Mouse (Mus musculus) heart, adult 2 months (tissue): ENCODE data around the gene Dhx34. TPM values are rescaled to one million over a fixed set of nuclear protein-coding genes. Genes with fewer than 3 reads are reported as not detected.

Experiments used
- DNase-seq, 2 experiments: peaks; one replicate each; pipeline ENCODE4 v3.0.0; 2021
- H3K27ac ChIP-seq: fragments of 200-600 bp; 2 replicates; pipeline ENCODE4 v1.8.1; 2022
- H3K27me3 ChIP-seq: fragments of 200-500 bp; 2 replicates; pipeline ENCODE4 v1.6.1; 2012; ENCODE audit warnings: mild to moderate bottlenecking, low read length, inconsistent platforms, mixed read lengths; ENCODE audit not compliant: control insufficient read depth, insufficient read depth
- H3K36me3 ChIP-seq: fragments of 200-500 bp; 2 replicates; pipeline ENCODE4 v1.6.1; 2012; ENCODE audit warnings: low read length, inconsistent platforms; ENCODE audit not compliant: control insufficient read depth, insufficient read depth
- H3K4me1 ChIP-seq: fragments of 200-500 bp; 2 replicates; pipeline ENCODE4 v1.6.1; 2011; ENCODE audit warnings: low read length; ENCODE audit not compliant: control insufficient read depth, insufficient read depth
- H3K4me3 ChIP-seq: fragments of 200-600 bp; 2 replicates; pipeline ENCODE4 v1.8.1; 2022
- H3K79me2 ChIP-seq: fragments of 200-500 bp; replicated peaks from 2 replicates; pipeline ENCODE4 v1.6.1; 2012; ENCODE audit warnings: mild to moderate bottlenecking, inconsistent platforms, low read length, moderate library complexity, mixed read lengths; ENCODE audit not compliant: control insufficient read depth, insufficient read depth
- H3K9ac ChIP-seq: fragments of 200-500 bp; 2 replicates; pipeline ENCODE4 v1.6.1; 2012; ENCODE audit warnings: low read depth, mild to moderate bottlenecking, control low read depth, inconsistent platforms, low read length, mixed read lengths
- CTCF ChIP-seq: fragments of 200-600 bp; IDR thresholded peaks from 2 replicates; pipeline ENCODE4 v1.8.1; 2022; ENCODE audit warnings: antibody characterized with exemption, mild to moderate bottlenecking, moderate library complexity
- EP300 ChIP-seq: fragments of 200-500 bp; IDR thresholded peaks from 2 replicates; pipeline ENCODE4 v1.6.1; 2011; ENCODE audit warnings: low read depth, low read length, control low read depth; ENCODE audit not compliant: insufficient read depth
- POLR2A ChIP-seq: fragments of 200-500 bp; IDR thresholded peaks from 2 replicates; pipeline ENCODE4 v1.6.1; 2011; ENCODE audit warnings: mild to moderate bottlenecking, low read depth, low read length, control low read depth; ENCODE audit not compliant: insufficient read depth
- WGBS: fragments of 180-500 bp; shearing (Covaris S2); methylation state at CpG from one replicate; pipeline ENCODE4 v1.1.7; 2018; 5-methylcytosine and 5-hydroxymethylcytosine counted together
- intact Hi-C: fragments of 180-260 bp; cut with DNase I; formaldehyde crosslinking; loops from one replicate; pipeline ENCODE4 v1.15.1; 2025
- polyA plus RNA-seq: library from polyadenylated mRNA; depleted of rRNA; stranded (reverse); fragments of >200 nt; gene quantifications from 2 replicates; pipeline ENCODE4 v1.2.3, GENCODE M21; 2012
- total RNA-seq, 2 experiments: library from RNA; stranded (reverse); gene quantifications; 2 replicates each; pipeline ENCODE4 v1.2.3; 2021

Dhx34 gene
- total and polyA plus RNA-seq, 3 experiments: 6.1 to 15.8 (median 8.9) TPM

DNA sequence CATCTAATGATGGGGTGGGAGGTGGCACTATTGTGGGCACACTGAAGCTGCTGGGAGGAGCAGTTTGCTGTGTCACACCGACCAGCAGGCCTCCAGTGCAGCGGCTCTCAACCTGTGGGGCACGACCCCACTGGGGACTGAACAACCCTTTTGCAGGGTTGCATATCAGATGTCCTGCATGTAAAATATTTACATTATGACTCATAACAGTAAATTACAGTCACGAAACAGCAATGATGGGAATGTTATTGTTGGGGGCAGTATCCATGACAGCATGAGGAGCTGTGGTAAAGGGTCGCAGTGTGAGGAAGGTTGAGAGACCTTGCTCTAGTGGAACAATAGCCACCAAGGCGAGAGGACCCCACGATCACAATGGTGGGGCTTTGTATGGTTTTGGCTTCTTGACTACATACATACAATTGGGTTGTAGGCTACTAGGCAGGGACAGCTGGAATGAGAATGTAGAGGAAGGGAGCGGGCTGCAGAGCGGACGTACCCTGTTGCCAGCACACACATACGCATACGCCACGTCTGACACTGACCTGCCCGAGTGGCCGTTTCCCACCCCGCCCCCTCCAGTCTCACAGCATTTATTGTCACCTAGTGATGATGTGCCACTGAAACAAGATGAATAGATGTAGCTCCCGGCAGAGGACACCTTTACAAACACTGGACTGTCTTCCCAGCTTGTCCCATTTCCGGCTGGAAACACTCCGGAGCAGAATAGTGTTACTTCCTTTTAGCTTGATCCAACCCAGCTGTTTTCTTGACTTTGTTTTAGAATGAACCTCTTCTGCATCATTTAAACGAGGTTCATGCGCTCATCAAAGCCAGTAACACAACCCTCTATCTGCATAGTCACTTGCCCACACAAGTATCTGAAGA lies 12.8 kb downstream of the Dhx34 start:
- DNase-seq: no peak
- H3K9ac ChIP-seq: no peak overlapping the region
- H3K4me3 ChIP-seq: no peak overlapping the region
- no peaks in the 10 kb centered on the region for H3K4me1 ChIP-seq
- no peak overlapping the region for H3K27ac ChIP-seq
- no peaks in the 10 kb centered on the region for H3K36me3 ChIP-seq
- intact Hi-C loops: no loop called here
- no peaks in the 10 kb centered on the region for H3K79me2 ChIP-seq
- TF ChIP-seq EP300: no peak
- no peak for TF ChIP-seq POLR2A
- TF ChIP-seq CTCF: no peak
- WGBS: 74% methylated on average over 21 of the region's 21 CpGs
- H3K27me3 ChIP-seq: no peaks in the 10 kb centered on the region

DNA sequence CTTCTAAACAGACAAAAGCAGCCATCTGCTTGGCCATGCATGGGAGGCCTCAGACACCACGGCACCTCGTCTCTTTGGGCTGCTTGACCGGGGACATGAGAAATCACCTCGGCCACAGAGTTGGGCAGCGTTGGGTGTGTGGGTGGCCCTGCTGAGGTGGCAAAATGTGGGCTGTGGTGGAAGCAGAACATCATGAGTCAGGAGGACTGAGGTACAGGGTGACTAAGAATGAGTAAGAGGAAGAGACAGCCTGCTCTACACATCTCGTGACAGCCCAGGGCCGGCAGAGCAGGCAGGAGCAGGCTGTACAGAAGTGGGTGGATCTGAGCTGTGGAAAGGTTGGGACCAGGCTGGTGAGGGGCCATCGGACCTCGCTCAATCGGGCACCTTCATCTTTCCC lies 14.3 kb downstream of the Dhx34 start:
- TF ChIP-seq POLR2A: no peak
- TF ChIP-seq EP300: no peak
- no peak for TF ChIP-seq CTCF
- H3K27ac ChIP-seq: no peak overlapping the region; the same call in 1 of the 2 replicates
- WGBS: 73% methylated on average over 10 of the region's 10 CpGs
- no peaks in the 10 kb centered on the region for H3K27me3 ChIP-seq
- H3K4me1 ChIP-seq: no peaks in the 10 kb centered on the region
- no peaks in the 10 kb centered on the region for H3K36me3 ChIP-seq
- H3K4me3 ChIP-seq: no peak overlapping the region
- no peaks in the 10 kb centered on the region for H3K79me2 ChIP-seq
- intact Hi-C loops: no loop called here
- no peak overlapping the region for H3K9ac ChIP-seq
- peak in 1 of 2 experiments; percentile 47 for DNase-seq

DNA sequence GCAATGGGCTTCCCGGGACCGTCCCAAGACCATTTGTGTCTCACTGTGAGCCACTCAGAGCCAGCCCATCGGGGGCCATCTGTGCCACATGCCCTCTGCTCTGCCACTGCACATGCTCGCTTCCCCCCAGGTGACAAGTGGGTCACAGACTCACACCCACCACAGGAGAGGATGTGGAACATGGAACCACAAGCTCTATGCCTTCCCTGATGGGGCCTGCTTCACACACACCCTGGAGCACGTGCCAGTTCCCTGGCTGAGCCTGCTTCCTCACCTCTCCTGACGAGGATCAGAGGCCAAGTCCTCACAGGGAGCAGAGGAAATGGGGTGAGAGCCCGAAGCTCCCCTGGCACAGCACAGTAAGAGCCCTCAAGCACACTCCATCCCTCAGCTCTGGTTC lies 14.8 kb downstream of the Dhx34 start:
- DNase-seq: no peak
- H3K4me3 ChIP-seq: no peak overlapping the region
- H3K4me1 ChIP-seq: no peaks in the 10 kb centered on the region
- H3K27me3 ChIP-seq: no peaks in the 10 kb centered on the region
- no peak for TF ChIP-seq EP300
- no peaks in the 10 kb centered on the region for H3K36me3 ChIP-seq
- 85% methylated on average over 7 of the region's 7 CpGs for WGBS
- H3K79me2 ChIP-seq: no peaks in the 10 kb centered on the region
- H3K9ac ChIP-seq: no peak overlapping the region
- intact Hi-C loops: no loop called here
- H3K27ac ChIP-seq: no peak overlapping the region; the same call in 1 of the 2 replicates

DNA sequence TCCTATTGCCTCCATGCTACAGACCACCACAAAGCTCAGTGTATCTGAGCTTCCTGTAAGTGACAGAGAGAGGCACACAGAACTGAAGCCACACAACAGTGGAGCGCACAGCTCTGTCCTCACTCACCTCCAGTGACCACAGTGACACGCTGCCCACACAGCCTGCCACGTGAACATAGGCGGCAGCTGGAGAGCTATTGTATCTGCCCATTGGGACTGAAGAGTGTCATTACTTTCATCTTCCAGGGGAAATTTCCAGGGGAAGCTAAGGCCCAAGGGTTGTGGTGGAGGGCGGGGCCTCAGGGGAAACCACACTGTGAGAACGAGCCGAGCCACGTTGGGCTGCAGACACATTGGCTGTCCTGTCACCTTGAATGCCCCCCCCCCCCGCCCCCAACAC lies 17.0 kb downstream of the Dhx34 start:
- Histone ChIP-seq H3K4me3 (no peak overlapping the region), H3K79me2 (no peaks in the 10 kb centered on the region), H3K36me3 (no peaks in the 10 kb centered on the region), H3K27me3 (no peaks in the 10 kb centered on the region), H3K9ac (no peak overlapping the region), H3K4me1 (no peaks in the 10 kb centered on the region), H3K27ac (no peak overlapping the region)
- intact Hi-C loops: no loop called here
- 77% methylated on average over 9 of the region's 9 CpGs for WGBS
- DNase-seq: no peak
- TF ChIP-seq EP300: no peak
- no peak for TF ChIP-seq CTCF

DNA sequence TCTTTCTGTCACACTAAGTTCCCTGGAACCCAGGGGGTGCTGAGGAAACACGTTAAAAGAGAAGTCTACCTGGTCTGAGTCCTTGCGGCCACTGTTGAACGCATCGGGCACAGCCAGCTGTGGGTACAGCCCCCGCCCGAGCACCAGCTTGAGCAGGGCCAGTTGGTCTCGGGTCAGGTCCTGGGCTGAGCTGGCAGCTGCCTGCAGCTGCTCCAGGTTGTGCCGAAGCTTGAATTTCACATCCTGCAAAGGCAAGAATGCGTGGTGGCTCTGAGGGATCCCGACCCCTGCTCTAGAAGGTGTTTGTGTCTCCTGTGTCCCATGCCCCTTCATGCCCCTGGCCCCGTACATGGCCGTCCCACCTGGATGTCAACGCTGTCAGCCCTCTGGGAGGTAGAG lies 18.3 kb downstream of the Dhx34 start:
- intact Hi-C loops: no loop called here
- no peak overlapping the region for H3K4me3 ChIP-seq
- WGBS: 92% methylated on average over 13 of the region's 13 CpGs
- DNase-seq: no peak
- no peaks in the 10 kb centered on the region for H3K79me2 ChIP-seq
- no peak overlapping the region for H3K9ac ChIP-seq
- no peak for TF ChIP-seq CTCF
- TF ChIP-seq EP300: no peak
- TF ChIP-seq POLR2A: no peak
- no peaks in the 10 kb centered on the region for H3K4me1 ChIP-seq
- H3K27ac ChIP-seq: no peak overlapping the region
- H3K27me3 ChIP-seq: no peaks in the 10 kb centered on the region
- no peaks in the 10 kb centered on the region for H3K36me3 ChIP-seq

DNA sequence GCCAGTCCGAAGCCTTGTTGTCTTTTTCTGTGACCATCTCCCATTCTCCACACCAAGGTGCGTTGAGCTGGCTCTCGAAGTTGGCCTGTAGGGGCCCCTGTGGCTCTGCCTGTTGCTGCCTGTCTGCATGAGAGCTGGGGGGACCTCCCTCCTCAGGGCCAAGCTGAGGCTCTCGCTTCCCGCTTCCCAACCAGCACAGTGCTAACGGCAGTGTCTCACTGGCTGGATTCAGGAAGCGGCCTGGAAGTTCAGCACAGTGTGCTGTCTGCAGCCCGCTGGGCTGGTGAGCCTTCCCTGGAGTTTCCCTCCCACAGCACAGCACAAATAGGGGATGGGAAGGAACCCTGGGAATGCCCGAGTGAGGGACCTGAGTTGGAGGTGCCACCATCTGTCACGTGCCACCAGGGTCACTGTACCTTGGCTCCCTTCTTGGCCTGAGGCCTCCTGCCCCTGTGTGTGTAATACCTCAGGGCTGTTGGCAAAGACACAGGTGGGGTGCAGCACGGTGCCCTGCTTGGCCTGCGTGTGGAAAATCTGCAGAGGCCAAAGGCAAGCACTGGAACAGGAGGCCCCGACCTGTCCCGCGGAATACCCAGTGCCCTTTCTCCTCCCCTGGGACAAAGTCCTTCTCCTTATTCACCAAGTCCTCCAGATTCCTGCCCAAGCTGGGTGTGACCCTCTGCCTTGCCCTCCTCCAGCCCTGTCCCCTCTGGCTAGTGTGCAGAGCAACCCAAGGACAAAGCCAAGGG lies 18.9 kb downstream of the Dhx34 start:
- H3K27me3 ChIP-seq: no peaks in the 10 kb centered on the region
- H3K4me1 ChIP-seq: no peaks in the 10 kb centered on the region
- H3K9ac ChIP-seq: no peak overlapping the region
- DNase-seq: no peak
- H3K27ac ChIP-seq: no peak overlapping the region
- no peak overlapping the region for H3K4me3 ChIP-seq
- TF ChIP-seq POLR2A (no peak), CTCF (no peak), EP300 (no peak)
- WGBS: 79% methylated on average over 15 of the region's 15 CpGs
- no peaks in the 10 kb centered on the region for H3K79me2 ChIP-seq
- intact Hi-C loops: no loop called here
- H3K36me3 ChIP-seq: no peaks in the 10 kb centered on the region
